In the genomic region with DNA sequence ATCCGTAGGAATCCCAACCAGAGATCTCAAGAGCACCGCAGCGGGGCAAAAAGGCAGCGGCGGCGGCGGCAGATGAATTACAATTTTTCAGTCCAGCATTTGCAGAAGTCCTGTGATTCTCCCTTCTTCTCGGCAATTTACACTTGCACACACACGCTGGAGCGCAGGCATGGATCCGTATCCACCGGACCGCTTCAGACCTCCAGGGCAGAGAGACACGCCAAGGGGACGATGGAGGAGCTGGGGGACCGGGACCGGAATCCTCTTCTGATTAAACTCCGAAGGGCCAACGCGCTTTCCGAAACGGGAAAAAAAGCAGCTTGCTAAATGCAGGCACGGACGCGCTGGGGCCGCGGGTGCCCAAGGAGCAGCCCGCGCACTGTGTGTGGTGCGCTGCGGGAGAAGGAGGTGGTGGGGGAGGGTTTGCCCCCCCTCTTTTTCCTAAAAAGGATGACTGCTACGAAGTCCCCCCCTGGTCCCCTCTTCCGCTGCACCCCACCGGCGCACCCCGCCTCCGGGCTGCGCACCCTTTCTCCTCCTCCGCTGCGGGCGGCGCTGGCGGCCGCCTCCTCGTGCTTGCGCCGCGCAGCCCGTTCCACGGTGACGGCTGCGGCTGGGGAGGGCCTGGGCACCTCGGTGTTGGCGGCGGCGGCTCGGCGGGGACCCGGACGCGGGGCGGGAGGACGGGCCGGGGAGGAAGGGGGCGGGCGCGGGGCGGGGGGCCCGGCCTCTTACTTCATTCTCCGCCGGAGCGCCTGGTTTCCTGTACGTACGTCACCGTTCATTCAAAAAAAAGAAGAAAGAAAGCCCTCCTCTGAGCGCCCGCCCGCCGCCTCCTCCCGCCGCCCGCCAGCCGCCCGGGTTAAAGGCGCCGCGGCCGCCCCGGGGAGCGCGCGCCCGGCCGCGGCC, we compare ENCODE assay signal across 8 mouse cellular contexts. TPM values are rescaled to one million over a fixed set of nuclear protein-coding genes. Genes with fewer than 3 reads are reported as not detected.
DNase-seq lines count a peak whose midpoint lies in the region; ATAC-seq lines count a peak whose summit lies in the region.

A gene (minus strand): TSS at position 654 of the 909 bp plus-strand sequence.

- H3K27ac ChIP-seq in intestine, embryonic 15.5 days, result peak within 1 kb of the TSS; percentile 93
- H3K27ac ChIP-seq in midbrain, embryonic 11.5 days (ENCODE audit: low read depth, low read length), result peak within 1 kb of the TSS; percentile 73

- no peaks in the 10 kb centered on the region for H3K9me3 ChIP-seq in intestine, embryonic 15.5 days
- H3K9me3 ChIP-seq in midbrain, embryonic 11.5 days (ENCODE audit: control insufficient read depth, low read length), result no peaks in the 10 kb centered on the region

- intact Hi-C loops in left cerebral cortex, postnatal 4 days (cut with DNase I), result loop anchor here (5.0 to 10.0 kb wide), 3 partner anchors 107 to 199 kb away; no protein-coding TSS in a partner anchor

- under 1% methylated on average over 71 of the region's 95 CpGs for WGBS in intestine, embryonic 15.5 days
- WGBS in midbrain, embryonic 11.5 days, result under 1% methylated on average over 69 of the region's 95 CpGs

- ATAC-seq in common myeloid progenitor, adult 5-6 weeks (replicated peaks; ENCODE audit: low read depth, poor library complexity, severe bottlenecking), result peak; percentile 39
- ATAC-seq in intestine, embryonic 15.5 days, result peak; percentile 91
- peak; percentile 89 for ATAC-seq in midbrain, embryonic 11.5 days (ENCODE audit: low FRiP score)
- no peak for ATAC-seq in erythroid progenitor cell, adult 5-6 weeks (replicated peaks; ENCODE audit: low FRiP score, poor library complexity, severe bottlenecking)

- H3K4me2 ChIP-seq in intestine, embryonic 15.5 days (replicated peaks), result peak within 1 kb of the TSS; percentile 98
- H3K4me2 ChIP-seq in midbrain, embryonic 11.5 days, result peak within 1 kb of the TSS; percentile 85

- no peaks in the 10 kb centered on the region for H3K36me3 ChIP-seq in intestine, embryonic 15.5 days
- H3K36me3 ChIP-seq in midbrain, embryonic 11.5 days (ENCODE audit: control insufficient read depth, insufficient read depth, low read length), result no peaks in the 10 kb centered on the region

- H3K4me1 ChIP-seq in intestine, embryonic 15.5 days (replicated peaks), result peaks cover 14% of the 10 kb centered on the region; the same call in 1 of the 2 replicates
- peaks cover 13% of the 10 kb centered on the region for H3K4me1 ChIP-seq in midbrain, embryonic 11.5 days (ENCODE audit: control insufficient read depth, insufficient read depth, low read length)

- peak within 1 kb of the TSS; percentile 90 for H3K9ac ChIP-seq in intestine, embryonic 15.5 days
- peak within 1 kb of the TSS; percentile 91 for H3K9ac ChIP-seq in midbrain, embryonic 11.5 days (ENCODE audit: low read length)

- H3K4me3 ChIP-seq in intestine, embryonic 15.5 days (replicated peaks), result peak within 1 kb of the TSS; percentile 78
- peak within 1 kb of the TSS; percentile 74 for H3K4me3 ChIP-seq in midbrain, embryonic 11.5 days (ENCODE audit: low read depth, low read length)

- DNase-seq in WW6 (ENCODE audit: low read depth, low spot score), result peak; percentile 36
- DNase-seq in gastrocnemius, postnatal 25 days, result peak; percentile 82
- DNase-seq in left cerebral cortex, postnatal 4 days, result peak; percentile 66
- DNase-seq in midbrain, embryonic 11.5 days (ENCODE audit: low spot score, missing footprints), result peak; percentile 96
- peak; percentile 72 for DNase-seq in right cerebral cortex, postnatal 4 days

- H3K27me3 ChIP-seq in intestine, embryonic 15.5 days (replicated peaks), result no peaks in the 10 kb centered on the region
- no peaks in the 10 kb centered on the region for H3K27me3 ChIP-seq in midbrain, embryonic 11.5 days (ENCODE audit: control insufficient read depth, insufficient read depth, low read length)

RNA-seq across cellular contexts. Expression of the gene that starts here (rescaled TPM):
- 59.3 and 66.0 TPM in 2 replicates for total RNA-seq in common myeloid progenitor, adult 5-6 weeks (2017)
- total RNA-seq in gastrocnemius, postnatal 25 days (2021), result 1 to 10 TPM; 1.6 to 1.7 TPM
- 13.2 and 13.9 TPM in 2 replicates for polyA plus RNA-seq in intestine, embryonic 15.5 days (2015; fragmentation: Nextera tagmentation; extraction: Ambion mirVana)
- total RNA-seq in left cerebral cortex, postnatal 4 days (2021), result 10 to 100 TPM; 13.9 to 15.7 TPM
- polyA plus RNA-seq in midbrain, embryonic 11.5 days (2014; fragmentation: Nextera tagmentation; extraction: Ambion mirVana), result 5.7 and 6.2 TPM in 2 replicates
- 3.6 and 6.7 TPM in 2 replicates for total RNA-seq in erythroid progenitor cell, adult 5-6 weeks (2015; ENCODE audit: low replicate concordance)
- 1.1 and 1.9 TPM in 2 replicates for total RNA-seq in erythroid progenitor cell, adult 5-6 weeks (2017; ENCODE audit: low replicate concordance)

Comparison
In these comparisons a context has a peak if more than half of its experiments do, and no peak if none do; other contexts are left out.
1. DNase-seq: peak in every context shown above with its lines; median percentile 96 in midbrain, embryonic 11.5 days; 82 in gastrocnemius, postnatal 25 days; 72 in right cerebral cortex, postnatal 4 days; 66 in left cerebral cortex, postnatal 4 days; 36 in WW6.